Mouse (Mus musculus) brain, embryonic 18.5 days (tissue): ENCODE results near the gene Runx2.

ENCODE experiments used
- DNase-seq: peaks from one replicate; pipeline ENCODE4 v3.0.0-alpha.2; 2012; ENCODE audit warnings: low read depth, low spot score

Runx2 gene

GRCm38 (mm10) chr17:44714116-44714515, 100.5 kb downstream of the Runx2 start:
- no peak for DNase-seq

- no peak for DNase-seq
Observed at GRCm38 (mm10) chr17:44713404-44713803, 101.2 kb downstream of the Runx2 start.

GRCm38 (mm10) chr17:44709516-44710252, 104.9 kb downstream of the Runx2 start:
- DNase-seq: peak; percentile 60

GRCm38 (mm10) chr17:44707956-44708355, 106.6 kb downstream of the Runx2 start:
- DNase-seq: no peak

- DNase-seq: no peak
Observed at GRCm38 (mm10) chr17:44706531-44706930, 108.1 kb downstream of the Runx2 start.

- no peak for DNase-seq
Observed at GRCm38 (mm10) chr17:44702506-44703298, 111.9 kb downstream of the Runx2 start.

- no peak for DNase-seq
Observed at GRCm38 (mm10) chr17:44701531-44701930, 113.1 kb downstream of the Runx2 start.

GRCm38 (mm10) chr17:44700326-44700725, 114.3 kb downstream of the Runx2 start:
- DNase-seq: no peak

- DNase-seq: no peak
Observed at GRCm38 (mm10) chr17:44697053-44697452, 117.5 kb downstream of the Runx2 start.

GRCm38 (mm10) chr17:44693552-44693951, 121.0 kb downstream of the Runx2 start:
- no peak for DNase-seq

GRCm38 (mm10) chr17:44691517-44691916, 123.1 kb downstream of the Runx2 start:
- DNase-seq: no peak

GRCm38 (mm10) chr17:44690410-44691035, 124.1 kb downstream of the Runx2 start:
- no peak for DNase-seq

GRCm38 (mm10) chr17:44688306-44688705, 126.3 kb downstream of the Runx2 start:
- DNase-seq: no peak

GRCm38 (mm10) chr17:44685514-44685913, 129.1 kb downstream of the Runx2 start:
- DNase-seq: no peak

- no peak for DNase-seq
Observed at GRCm38 (mm10) chr17:44683026-44683425, 131.6 kb downstream of the Runx2 start.

- DNase-seq: no peak
Observed at GRCm38 (mm10) chr17:44677782-44678181, 136.8 kb downstream of the Runx2 start.

- no peak for DNase-seq
Observed at GRCm38 (mm10) chr17:44672806-44673205, 141.8 kb downstream of the Runx2 start.

- no peak for DNase-seq
Observed at GRCm38 (mm10) chr17:44671946-44672692, 142.5 kb downstream of the Runx2 start.

GRCm38 (mm10) chr17:44669985-44670384, 144.6 kb downstream of the Runx2 start:
- DNase-seq: no peak

- no peak for DNase-seq
Observed at GRCm38 (mm10) chr17:44667346-44667745, 147.3 kb downstream of the Runx2 start.

- no peak for DNase-seq
Observed at GRCm38 (mm10) chr17:44663872-44664271, 150.7 kb downstream of the Runx2 start.

- no peak for DNase-seq
Observed at GRCm38 (mm10) chr17:44663208-44663607, 151.4 kb downstream of the Runx2 start.
